Mouse (Mus musculus) thymus, postnatal 4 days (tissue): ENCODE data around the gene Sbk2.
A peak's percentile ranks its signal among the peaks of the same experiment; 100 is the strongest.

Experiments
- DNase-seq: peaks from one replicate; pipeline ENCODE4 v3.0.0; 2021

Sbk2 gene

DNA sequence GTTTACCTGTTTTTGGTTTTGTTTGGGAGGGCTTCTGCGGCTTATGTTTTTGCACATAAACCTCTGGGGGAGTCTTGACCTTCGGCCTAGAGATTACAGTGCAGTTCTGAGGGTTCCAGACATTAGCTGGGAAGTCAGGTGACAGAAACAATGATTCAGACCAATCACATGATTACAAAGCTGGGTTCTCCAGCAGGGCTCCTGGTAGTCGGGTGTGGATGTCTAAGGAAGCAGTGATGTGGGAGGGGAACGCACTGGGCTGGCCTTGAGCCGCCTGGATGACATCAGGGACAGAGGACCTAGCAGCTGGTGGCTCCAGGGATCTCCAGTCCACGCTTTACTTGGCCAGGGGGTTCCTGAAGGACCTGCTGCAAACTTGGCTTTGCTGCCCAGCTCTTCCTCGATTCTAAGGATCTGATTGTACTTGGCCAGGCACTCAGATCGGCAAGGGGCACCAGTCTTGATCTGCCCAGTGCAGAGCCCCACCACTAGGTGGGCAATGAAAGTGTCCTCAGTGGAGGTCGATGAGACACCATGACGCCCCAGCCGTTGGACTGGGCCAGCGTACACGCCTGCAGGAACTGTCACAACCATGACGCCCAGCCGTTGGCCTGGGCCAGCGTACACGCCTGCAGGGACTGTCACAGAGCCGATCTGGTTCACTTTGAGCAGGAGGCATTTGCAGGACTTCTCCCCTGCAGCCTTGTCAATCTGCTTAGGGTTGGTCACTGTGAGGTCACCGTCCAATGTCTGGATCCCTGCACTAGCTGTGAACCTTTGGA is 13.5 kb downstream of the Sbk2 start:
- no peak for DNase-seq

DNA sequence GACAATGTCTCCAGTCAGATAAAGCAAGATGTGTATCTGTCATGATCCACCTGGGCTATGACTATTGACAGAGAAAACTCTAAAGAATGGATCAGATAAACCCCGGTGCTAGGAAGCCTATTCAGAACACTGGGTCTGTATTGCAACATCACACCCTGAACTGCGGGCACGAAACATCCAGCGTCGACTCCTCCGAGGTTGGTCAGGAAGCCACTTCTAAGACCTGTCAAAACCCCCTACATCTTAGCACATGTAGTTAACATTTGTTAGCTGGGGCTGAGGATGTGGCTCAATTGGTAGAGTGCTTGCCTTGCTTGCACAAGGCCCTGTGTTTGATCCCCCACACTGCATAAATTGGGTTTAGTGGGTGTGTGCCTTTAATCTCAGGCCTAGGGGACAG is 15.8 kb downstream of the Sbk2 start:
- DNase-seq: no peak

DNA sequence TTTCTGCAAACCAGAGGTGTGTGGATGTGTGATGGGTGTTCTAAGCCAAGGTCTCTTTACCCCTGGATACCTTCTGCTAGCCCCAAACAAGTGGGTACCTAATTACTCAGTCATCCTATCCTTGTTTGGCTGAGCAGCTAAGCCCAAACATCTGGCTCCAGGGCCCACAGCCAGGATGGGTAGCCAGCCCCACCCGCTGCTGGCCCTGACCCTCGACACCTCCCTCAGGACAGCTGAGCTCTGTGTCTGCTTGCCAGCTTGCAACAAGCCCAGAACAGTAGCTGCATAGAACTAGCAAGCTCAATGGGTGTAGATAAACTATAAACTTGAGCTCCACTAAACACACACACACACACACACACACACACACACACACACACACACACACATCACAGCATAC is 16.4 kb downstream of the Sbk2 start:
- DNase-seq: no peak

DNA sequence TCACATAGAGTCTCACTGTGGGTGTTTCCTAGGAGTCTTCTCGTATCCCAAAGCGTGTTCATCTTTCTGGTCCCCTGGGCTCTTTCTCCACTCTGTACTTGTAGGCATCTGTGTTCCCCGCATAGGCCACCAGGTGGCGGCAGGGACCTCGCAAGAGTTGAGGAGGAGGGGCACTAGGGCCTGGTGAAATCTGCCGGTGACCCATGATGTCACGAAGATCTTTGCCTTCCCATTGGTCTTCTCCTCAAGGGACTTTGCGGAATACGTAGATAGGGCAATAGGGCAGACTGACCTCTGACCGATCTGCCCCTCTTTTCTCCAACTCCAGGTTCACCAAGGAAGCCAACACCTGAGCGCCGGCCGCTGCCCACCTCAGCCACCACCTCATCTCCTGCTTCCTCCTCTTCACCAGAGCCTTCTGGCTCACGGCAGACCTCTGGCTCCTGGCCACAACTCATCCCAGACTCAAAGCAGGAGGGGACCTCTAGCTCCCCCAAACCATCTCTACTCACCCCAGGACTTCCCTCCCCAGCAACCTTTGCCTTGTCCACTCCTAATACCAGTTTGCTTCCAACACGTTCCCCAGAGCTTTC is 20.9 kb downstream of the Sbk2 start:
- DNase-seq: peak; percentile 94

DNA sequence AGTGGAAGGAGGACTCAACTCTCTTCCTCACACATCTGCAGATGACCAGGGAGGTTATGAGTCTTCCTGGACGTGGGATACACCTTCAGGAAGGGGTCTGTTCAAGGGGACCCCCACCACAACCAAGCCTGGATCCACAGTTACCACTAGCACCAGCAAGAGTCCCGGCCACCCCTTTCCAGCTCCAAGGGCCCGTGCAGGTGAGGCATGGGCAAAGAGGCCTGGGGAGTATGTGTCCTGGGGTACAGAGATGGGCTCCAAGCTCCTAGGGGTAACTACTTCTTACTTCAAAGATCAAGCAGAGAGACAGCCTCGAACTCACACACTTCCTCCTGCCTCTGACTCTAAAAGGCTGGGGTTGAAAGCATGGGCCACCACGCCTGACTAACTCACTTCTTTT is 21.5 kb downstream of the Sbk2 start:
- no peak for DNase-seq

DNA sequence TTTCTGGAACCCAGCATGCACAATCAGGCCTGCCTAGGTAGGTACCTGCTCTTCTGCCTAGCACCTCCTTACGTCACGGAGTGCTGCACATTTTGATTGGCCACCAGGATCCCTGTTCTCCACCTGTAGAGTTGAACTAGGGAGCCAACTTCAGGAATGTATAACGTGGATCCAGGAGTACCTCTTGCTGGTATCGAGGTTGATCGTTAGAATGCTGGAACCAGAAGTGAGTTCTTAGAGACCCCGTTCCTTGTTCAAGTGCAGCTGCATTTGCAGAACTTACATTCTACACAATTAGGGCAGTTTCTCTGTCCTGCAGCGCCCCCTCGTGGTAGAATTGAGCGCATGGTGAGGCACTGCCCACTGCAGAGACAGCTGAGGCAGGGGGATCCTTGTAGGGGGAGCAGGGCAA is 24.1 kb downstream of the Sbk2 start:
- peak; percentile 92 for DNase-seq

DNA sequence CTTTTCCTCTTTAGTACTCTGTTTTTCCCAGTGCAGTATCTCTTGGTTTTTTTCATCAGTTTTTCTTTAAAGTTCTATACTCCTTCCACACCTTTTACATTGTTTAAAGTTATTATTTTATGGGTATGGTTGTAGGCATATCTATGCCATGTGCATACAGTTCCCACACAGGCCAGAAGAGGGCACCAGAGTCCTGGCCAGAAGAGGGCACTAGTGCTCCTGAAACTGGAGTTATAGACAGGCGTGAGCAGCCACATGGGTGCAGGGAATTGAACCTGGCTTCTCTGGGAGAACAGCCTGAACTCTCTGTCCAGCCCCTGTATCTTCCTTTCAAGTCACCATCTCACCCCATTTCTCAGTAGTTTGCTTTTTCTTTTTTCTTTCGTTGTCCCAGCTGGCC is 25.8 kb downstream of the Sbk2 start:
- DNase-seq: peak; percentile 91

DNA sequence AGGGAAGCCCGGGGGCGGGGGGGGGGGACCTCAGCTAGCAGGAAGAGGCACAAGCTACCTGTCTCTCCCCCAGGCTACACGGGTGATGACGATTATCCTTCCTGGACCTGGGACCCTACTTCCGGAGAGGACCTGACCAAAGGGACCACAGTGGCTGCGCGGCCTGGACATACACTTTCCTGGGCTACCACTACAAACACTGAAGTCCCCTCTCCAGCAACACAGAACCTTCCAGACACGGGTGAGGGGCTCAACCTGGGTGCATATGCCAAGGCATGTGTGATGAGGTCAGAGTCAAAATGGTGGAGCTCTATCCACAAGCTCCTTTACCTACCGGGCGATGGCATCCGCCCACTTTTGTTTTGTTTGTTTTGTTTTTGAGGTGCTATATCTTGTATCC is 26.8 kb downstream of the Sbk2 start:
- no peak for DNase-seq

DNA sequence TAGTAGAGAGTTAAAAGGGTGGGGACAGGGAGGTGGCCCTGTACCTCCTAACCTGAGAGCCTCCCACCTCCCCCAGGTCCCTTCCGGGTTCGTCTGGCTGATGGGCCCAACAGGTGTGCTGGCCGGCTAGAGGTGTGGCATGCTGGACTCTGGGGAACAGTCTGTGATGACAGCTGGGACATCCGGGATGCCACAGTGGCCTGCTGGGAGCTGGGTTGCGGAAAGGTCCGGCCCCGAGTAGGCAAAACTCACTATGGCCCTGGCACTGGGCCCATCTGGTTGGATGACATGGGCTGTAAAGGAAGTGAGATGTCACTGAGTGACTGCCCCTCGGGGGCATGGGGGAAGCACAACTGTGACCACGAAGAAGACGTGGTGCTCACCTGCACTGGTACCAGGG is 27.4 kb downstream of the Sbk2 start:
- no peak for DNase-seq

DNA sequence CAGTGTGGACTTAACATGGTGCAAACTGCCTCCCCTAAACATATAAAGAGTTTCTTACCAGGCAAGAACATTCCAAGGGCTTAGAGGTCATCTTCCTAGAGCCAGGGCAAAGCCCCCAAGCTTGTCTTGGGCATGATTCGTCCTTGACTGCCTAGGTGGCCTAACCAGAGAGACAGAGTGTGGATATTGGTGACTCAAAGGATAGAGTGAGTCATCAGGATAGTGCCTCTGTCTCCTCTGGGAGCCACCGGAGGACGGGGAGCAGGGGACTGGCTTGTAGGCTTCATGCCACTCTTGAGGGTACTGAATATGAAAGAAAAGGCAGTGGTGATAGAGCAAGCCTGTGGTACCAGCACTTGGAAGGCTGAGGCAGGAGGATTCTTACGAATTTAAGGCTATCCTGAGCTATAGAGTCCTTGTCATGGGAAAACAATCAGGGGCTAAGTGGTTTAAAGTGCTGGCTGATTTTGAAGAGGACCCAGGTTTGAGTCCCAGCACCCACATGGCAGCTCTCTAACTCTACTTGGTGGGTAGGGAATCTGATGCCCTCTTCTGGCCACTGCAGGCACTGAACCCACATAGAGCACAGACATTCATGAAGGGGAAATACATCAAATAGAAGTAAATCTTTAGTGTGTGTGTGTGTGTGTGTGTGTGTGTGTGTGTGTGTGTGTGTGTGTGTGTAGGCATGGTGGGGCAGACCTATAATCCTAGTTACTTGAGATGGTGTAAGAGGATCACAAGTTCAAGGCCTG is 29.9 kb downstream of the Sbk2 start:
- no peak for DNase-seq

DNA sequence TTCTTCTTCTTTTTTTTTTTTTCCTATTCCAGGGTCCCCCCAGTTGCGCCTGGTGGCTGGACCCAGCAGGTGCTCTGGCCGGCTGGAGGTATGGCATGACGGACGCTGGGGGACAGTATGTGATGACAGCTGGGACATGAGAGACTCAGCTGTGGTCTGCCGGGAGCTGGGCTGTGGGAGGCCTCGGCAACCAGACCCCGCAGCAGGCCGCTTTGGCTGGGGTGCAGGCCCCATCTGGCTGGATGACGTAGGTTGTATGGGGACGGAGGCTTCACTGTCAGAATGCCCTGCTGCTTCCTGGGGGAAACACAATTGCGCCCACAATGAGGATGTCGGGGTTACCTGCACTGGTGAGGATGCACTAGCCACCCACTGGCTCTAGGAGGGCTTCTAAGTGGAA is 31.1 kb downstream of the Sbk2 start:
- no peak for DNase-seq

DNA sequence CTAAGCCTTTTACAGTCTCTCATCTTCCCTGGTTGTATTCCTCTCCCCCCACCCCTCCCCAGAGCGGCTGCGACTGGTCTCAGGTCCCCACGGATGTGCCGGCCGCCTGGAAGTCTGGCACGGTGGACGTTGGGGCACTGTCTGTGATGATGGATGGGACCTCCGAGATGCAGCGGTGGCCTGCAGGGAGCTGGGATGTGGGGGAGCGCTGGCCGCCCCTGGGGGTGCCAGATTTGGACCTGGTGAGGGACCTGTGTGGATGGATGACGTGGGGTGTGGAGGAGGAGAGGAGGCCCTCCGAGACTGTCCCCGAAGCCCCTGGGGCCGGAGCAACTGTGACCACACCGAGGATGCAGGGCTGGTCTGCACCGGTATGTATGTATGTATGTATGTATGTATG is 35.9 kb downstream of the Sbk2 start:
- DNase-seq: no peak

DNA sequence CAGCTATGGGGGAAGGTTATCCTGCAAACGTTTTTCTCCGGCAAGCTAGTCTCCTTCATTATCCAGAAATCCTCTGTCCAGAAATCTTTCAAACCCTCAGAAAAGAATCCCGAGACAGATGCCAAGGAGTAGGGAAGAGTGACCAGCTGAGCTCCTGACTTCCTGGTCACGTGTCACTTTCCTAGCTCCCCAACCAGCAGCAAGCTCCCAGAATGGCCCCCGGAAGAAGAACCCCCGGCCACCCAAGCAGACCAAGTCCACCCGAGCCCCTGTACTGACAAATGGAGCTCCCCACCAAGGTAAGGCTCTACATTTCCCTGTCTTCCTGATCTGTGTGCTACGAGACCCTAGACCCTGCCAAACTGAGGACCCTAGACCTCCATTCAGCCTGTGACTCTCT is 36.5 kb downstream of the Sbk2 start:
- no peak for DNase-seq

DNA sequence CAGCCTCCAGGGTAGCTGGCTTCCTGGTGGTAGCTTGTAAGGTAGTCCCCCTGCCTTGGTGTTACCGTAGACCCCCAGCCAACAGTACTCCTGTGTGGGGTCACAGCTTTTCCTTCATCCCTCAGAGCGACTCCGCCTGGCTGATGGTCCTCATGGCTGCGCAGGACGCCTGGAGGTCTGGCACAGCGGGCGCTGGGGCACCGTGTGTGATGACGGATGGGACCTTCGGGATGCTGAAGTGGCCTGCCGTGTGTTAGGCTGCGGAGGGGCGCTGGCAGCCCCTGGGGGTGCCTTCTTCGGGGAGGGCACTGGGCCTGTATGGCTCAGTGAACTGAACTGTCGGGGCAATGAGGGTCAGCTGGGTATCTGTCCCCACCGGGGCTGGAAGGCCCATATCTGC is 37.4 kb downstream of the Sbk2 start:
- DNase-seq: no peak

DNA sequence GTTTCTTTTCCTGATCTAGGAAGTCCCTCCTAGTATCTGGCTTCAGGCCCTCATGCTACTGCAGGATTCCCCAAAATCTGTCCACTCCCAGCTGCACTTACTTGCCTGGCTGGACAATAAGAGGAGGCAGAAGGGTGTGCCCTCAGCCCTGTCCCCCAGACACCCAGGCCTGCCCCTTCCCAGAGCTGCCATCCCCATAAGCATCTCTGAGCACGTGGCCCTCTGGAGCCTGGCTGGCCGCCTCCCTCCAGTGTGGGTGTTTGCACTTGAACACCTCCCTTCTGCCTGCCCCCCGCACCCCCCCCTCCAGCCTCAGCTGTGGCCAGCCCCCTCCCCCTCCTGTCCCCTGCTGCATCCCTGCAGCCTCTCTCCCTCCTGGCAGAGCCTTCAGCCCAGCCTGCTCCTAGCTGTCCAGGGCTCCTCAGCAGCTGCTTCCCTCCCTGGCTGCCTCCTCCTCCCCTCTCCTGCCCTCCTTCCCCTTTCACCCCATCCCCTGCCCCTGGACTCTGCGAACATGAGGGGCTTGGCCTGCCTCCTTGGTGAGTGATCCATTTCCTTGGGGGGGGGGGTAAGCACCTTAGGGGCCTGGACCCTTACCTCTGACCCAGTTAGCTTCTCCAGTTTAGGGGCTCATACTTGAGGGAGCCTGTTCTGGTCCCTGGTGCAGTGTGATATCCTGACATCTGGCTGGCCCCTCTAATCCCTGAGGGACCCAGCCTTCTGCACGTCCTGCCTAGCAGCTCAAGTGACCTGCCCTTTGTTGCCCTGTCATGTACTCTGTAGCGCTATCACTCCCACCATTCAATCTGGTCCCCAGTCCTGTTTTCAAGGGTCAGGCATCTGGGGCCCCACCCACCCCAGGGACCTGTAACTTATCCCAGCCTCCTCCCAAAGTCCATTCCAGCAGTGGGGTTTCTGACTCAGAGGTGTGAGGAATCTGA is 38.5 kb downstream of the Sbk2 start, which contains the start of gene Ssc5d:
Ssc5d (plus strand) TSS at position 345 of the 941 bp plus-strand sequence.
- no peak for DNase-seq

DNA sequence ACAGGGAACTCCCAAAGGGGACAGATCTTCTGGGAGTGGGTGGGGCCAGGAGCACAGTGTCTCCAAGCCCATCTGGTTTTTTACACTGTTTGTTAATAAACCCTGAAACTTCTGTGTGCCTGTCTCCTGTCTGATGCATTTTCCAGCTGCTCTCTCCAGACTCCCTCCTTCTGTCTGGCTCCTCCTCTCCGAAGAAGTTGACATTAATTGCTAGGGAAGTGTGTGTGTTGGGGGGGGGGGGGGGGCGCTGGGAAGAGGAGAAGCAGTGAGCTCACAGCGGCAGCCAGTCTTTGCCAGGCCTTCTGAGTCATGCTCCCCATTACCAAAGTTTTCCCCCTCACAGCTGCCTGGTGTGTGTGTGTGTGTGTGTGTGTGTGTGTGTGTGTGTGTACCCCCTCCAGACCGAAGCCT is 39.3 kb downstream of the Sbk2 start:
- DNase-seq: no peak

DNA sequence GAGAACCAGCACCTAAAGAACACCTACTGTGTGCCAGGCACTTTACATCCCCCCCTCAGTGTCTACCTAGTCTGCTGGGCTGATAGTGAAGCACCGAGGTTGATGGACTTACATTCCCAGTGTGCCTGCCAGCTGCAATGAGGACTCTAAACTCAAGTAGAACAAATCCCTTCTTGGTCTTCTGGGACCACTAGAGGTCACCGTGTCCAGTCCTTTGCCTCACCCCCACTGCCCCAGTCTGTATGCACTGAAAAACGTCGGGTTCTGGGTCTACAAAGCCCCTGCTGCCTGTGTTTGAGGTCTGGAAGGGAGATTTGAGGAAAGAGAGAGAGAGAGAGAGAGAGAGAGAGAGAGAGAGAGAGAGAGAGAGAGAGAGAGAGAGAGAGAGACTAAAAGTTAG is 39.7 kb downstream of the Sbk2 start:
- DNase-seq: no peak

DNA sequence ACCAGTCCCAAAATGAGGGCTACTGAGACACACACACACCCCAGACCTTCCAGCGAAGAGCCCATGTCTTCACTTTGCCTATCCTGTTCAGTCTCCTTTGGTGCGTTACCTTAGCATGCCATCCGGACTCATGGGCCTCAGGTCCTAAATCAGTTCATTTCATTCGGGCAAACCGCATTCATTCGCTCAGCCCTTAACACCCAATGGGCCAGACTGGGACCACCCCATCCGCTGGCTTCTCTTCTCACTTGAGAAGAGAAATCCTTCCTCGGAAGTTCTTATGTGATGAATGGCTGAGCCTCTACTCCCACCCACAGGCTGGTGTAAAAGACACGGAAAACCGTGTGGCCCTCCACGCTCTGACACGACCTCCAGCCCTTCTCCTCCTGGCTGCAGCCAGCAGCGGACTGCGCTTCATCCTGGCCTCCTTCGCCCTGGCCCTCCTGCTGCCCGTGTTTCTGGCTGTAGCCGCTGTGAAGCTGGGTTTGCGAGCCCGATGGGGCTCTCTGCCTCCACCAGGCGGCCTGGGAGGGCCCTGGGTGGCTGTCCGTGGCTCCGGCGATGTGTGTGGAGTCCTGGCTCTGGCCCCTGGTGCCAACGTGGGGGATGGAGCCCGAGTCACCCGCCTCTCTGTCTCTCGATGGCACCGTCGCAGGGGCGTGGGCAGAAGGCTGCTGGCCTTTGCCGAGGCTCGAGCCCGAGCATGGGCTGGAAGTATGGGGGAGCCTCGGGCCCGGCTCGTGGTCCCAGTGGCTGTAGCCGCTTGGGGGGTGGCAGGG is 40.4 kb downstream of the Sbk2 start:
- peak; percentile 26 for DNase-seq

DNA sequence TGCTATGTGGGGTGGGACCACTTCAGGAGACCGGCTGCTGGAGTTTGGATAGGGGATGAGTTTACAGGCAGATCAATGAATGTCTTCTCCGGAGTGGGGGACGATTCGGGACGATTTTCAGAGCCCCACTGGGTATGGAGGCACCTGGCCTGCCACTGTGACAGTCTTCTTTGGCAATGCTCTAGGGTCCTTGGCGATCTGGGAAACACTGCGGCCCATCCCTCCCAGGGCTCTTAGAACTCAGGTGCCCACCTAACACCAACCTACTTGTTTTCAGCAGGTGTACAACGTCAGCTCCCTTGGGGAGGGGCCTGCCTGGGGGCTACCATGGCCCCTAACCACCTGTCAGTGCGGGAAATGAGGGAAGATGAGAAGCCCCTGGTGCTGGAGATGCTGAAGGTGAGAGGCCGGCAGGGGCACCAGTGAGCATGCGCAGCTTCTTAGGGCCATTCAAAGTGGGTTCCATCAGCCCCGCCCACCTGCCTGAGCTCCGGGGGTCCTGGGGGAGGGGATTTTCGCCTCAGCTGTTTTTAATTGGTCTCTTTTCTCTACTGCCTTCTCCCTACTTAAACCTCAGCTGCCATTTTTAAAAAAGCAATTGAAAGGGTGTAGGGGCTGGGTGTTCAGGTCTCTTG is 41.2 kb downstream of the Sbk2 start:
- DNase-seq: peak; percentile 61

DNA sequence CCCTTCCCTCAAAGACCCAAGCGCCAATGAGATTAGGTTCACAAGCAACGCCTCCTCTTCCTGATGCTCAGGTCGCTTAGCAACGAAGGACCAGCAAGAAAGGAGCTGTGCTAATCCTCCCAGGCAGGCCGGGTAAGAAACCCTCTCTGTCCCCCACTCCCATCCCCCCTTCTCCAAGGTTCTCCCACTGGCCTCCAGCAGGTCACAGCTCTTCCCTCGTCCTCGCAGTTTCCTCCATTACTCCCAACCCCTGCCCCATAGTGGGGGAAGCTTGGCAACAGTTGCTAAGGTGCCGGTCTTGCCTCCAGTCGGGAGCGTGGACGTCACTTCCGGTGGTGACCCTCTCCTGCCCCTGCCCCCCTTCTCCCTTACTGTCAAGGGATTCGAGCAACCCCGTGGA is 41.7 kb downstream of the Sbk2 start:
- peak; percentile 62 for DNase-seq

DNA sequence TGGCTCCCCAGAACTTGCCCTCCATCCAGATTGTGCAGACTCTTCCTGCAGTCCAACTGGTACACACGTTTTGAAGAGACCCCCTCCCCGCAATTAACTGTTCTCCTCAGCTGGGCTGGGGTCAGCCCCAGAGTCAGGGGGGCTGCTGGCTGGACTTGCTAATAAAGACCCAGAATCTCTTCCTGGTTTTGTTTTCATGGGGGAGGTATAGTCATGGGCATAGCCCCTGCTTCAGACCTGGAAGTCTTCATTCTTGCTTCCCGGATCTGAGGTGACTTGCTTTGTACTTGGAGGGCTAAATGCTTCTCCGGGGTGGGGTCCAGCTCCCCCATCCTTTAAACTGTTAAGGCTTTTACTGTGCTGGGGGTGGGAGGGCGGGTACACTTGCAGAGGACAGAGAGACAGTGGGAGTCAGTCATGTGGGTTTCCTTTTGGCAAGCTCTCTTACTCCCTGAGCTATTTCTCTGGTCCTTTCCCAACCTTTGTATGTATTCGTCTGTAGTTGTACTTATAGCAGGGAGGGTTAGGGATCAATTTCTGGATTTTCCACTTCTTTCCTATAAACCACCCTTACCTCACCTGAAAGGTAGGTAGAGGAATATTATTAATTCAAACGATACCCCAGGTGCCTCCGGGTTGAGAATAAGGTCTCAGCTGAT is 42.3 kb downstream of the Sbk2 start, which contains the start of gene Nat14:
Nat14 (plus strand) TSS at position 205 of the 659 bp plus-strand sequence.
- DNase-seq: no peak
